Mouse (Mus musculus) urinary bladder, postnatal 36 days (tissue): ENCODE results near the gene Gm20388.

Experiments used
- DNase-seq, 2 experiments: peaks; one replicate each; pipeline ENCODE4 v3.0.0; 2022; ENCODE audit warnings: low spot score in 2 of 2, mixed read lengths in 1 of 2

The Gm20388 gene

GRCm38 (mm10) chr8:121850436-121850820, 1939.8 kb downstream of the Gm20388 start:
- no peak for DNase-seq

- DNase-seq: peak; percentile 92 to 96
Observed at GRCm38 (mm10) chr8:121850821-121851470, 1940.3 kb downstream of the Gm20388 start.

GRCm38 (mm10) chr8:121851716-121852115, 1941.1 kb downstream of the Gm20388 start:
- no peak for DNase-seq

DNA sequence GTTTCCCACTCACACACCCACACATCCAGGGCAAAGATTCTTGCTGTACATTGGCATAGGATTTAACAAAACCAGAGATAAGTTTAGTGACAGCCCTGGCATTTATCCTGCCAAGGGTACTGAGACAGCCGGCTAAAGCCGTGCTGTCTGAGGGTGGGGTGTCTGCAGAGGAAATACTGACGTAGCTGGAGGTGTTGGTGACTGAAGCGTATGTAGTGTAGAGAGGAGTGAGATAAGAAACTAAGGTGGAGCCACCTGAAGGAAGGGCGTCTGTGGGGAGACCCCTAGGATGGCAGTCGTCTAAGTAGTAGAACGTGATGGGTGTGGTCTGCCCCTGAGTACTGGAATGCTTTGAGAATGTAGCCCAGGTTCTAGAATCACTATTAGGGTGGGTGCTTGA, 1941.8 kb downstream of the Gm20388 start:
- no peak for DNase-seq

DNA sequence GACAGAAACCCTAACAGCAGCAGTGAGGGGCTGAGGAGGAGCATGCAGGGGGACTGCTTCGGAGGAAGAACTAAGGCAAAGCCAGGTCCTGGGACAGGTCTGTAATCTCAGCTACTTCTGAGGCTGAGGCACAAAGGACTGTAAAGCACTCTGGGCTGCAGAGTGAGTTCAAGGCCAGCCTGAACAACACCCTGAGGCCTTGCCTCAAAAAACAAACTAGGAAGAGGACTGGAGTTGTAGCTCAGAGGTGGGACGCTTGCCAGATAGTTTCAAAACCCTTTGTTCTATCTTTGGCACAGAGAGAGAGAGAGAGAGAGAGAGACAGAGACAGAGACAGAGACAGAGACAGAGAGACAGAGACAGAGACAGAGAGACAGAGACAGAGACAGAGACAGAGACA, 1942.9 kb downstream of the Gm20388 start:
- DNase-seq: no peak

DNA sequence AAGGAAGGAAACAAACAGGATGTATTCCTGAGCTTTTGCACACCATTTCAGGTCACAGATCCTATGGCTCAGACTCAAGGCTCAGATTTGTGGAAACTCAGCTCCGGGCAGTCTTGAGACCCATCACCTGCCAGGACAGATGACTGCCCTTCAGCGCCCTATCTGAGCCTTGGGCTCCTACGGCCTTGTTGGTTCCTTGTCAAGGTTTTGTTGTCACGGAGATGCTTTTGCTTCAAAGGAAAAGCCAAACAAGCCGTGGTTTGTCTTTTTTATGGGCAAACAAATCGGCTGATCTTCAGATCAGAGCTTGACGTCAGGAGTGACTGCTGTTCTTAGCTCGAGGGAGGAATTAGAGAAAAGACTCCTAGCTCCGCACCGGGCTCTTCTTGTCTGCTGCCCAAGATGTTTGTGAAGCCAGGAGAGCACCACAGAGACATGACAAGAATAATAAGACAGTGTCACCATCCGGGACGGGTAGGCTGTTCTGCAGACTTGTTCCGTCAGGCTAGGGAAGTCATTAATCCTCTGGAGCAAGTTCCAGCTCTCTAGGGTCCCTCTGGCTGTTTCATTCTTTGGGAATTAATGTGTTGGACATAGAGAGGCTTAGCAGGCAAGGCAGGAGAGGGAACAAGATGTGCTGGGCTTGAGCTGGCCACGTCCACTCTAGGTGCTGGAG, 1945.6 kb downstream of the Gm20388 start:
- no peak for DNase-seq

DNA sequence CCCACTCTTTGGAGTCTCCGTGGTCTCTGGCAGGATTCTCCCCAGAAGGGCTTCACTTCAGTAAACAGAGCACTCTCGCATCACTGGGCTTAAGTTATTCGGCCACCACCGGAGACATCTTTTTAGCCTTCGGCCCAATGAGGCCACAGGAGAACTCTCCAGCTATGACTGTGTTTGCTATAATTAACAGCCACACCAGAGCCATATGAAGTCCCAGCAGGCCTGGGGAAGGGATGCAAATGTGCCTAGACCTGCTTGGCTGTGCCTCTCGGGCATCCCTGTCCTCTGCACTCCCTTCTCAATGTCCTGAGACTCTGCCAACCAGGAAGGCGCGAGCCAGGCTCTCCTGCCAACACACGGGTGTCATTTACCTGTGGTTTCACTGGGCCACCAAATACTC, 1946.7 kb downstream of the Gm20388 start:
- no peak for DNase-seq

DNA sequence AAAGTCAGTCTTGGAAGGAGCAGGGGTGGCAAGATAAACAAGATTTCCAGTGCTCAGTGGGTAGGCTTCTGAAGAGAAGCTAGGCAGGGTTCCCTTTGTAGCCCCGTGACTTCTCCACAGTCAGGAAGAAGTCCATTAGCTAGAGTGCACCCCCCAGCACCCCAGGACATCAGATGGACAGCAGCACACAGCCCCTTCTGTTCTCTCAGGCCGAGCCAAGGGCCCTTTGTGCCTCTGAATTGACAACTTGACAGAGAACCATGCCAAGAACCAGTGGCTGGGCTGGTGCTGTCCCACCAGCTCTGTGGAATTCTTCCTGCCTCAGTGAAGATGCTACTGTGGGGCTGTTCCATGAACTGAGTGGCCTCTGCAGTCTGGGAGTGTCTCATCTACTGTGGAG, 1947.1 kb downstream of the Gm20388 start:
- no peak for DNase-seq

- no peak for DNase-seq
Observed at GRCm38 (mm10) chr8:121861276-121861675, 1950.6 kb downstream of the Gm20388 start.

- no peak for DNase-seq
Observed at GRCm38 (mm10) chr8:121861806-121862548, 1951.3 kb downstream of the Gm20388 start.

DNA sequence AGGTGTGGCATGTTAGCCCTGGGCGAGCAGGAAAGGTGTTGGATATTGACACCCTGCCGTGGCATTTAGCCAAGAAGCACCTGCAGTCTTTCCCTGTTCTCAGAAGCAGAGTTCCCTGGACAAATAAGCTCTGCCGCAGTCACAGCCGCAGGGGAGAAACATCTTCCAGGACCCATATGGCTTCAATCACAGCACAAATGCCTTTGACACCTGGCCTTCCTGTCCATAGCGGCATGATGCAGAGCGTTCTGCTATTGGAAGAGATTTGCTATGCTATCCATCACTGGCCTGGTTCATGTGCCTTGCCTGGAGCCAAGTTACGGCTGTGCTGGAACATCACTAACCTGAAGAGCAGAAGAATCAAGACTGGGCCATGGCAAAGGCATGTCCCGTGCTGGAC, 1954.7 kb downstream of the Gm20388 start:
- DNase-seq: no peak

- DNase-seq: no peak
Observed at GRCm38 (mm10) chr8:121868196-121868595, 1957.6 kb downstream of the Gm20388 start.

DNA sequence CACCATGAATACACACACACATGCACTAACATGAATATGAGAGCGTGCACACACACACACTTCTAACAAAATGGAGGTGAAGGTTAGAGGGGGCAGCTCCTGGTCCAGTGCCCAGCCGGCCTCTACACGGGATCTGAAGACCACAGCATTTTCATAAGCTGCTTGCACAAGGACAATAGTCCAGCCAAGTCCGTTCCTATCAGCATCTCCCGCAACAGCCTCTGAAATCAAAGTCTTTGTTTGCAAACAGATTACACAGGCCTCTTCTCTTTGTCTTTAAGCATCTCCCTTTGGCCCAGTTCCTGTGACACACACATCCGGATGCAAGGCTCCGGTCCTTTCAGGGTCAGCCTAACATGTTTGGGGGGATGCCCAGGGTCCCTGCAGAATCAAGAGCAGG, 1958.3 kb downstream of the Gm20388 start:
- DNase-seq: no peak

- no peak for DNase-seq
Observed at GRCm38 (mm10) chr8:121870190-121870589, 1959.5 kb downstream of the Gm20388 start.

DNA sequence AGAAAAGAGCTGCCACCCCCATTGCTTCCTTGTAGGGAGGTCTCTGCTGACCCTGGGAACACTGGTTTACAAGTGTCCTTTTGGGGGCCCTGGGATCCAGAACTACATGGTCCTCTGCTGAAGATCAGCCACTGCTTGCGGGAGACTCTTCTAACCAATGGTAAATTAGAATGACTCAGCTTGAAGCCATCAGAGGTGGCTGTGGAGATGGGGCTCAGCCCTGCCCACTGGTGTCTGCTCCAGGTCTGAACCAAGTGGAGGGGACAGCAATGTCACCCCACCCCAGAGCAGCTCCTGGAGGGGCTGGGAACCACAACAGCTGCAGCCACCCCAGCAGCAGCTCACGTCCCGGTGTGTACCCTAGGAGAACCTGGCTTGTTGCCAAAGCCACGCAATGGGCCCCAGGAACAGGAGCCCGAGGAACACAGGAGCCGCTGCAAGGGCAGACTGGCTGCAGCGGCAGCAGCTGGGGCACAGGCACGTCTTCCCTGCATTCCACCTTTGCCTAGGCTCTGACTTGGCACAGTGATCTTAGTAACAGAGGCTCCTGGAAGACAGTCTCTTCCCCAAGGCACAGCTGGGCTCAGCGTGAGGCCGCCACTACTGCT, 1961.3 kb downstream of the Gm20388 start:
- DNase-seq: no peak

GRCm38 (mm10) chr8:121874031-121874430, 1963.4 kb downstream of the Gm20388 start:
- peak; percentile 38 to 65 for DNase-seq

DNA sequence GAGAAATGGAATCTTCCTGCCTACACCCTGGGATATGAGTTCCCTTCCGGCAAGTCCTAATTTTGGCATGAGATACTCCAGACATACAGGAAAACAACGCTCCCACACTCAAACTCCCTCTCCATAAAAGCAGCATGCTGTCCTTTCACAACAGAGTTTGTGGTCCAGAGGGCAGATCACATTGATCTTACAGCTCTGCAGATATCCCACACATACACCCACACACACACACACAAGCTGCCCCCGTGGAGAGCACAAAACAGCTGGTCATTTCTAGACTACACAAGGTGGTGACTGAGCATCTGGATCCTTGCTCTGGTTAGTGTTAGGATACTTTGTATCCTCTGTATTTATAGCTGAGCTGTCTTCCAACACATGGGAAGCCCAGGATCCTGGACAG, 1964.4 kb downstream of the Gm20388 start:
- no peak for DNase-seq

GRCm38 (mm10) chr8:121875517-121875916, 1964.9 kb downstream of the Gm20388 start:
- no peak for DNase-seq

- DNase-seq: no peak
Observed at GRCm38 (mm10) chr8:121877212-121877611, 1966.6 kb downstream of the Gm20388 start.

- DNase-seq: no peak
Observed at GRCm38 (mm10) chr8:121877828-121878480, 1967.3 kb downstream of the Gm20388 start.

DNA sequence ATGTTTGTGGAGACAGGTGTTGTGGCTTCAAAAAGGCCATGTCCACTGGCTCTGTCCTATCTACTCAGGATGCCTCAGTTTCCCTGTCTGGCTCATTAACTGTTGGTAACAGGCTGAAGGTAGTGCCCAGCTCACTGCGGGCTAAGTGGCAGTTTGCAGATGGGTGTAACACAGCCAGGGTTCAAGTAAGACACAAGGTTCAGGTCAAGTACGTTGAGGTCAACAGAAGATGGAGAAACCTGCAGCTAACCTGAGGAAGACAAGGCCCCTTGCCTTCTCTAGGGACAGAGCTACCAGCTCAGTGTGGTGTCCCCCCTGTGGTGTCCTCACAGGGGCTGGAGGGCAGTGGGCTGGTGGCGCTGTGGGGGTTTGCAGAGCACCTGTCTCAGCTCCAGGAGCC, 1969.1 kb downstream of the Gm20388 start:
- no peak for DNase-seq

GRCm38 (mm10) chr8:121880818-121881217, 1970.2 kb downstream of the Gm20388 start:
- DNase-seq: no peak
